Mouse (Mus musculus) hindlimb bud, embryonic 11.5 days (tissue): ENCODE results near the gene Myo5a.

Source experiments
- DNase-seq: peaks from one replicate; pipeline ENCODE4 v3.0.0-alpha.2; 2012; ENCODE audit warnings: low read depth, low spot score; ENCODE audit errors: extremely low spot score

The Myo5a gene

GRCm38 (mm10) chr9:75071029-75071705 is 352 bp downstream of the Myo5a start:
- DNase-seq = peak; percentile 14

- DNase-seq = peak; percentile 5
These were observed 934 bp downstream of the Myo5a start for GRCm38 (mm10) chr9:75071706-75072192.

GRCm38 (mm10) chr9:75072361-75072760 is 1.5 kb downstream of the Myo5a start:
- DNase-seq = no peak

- no peak for DNase-seq
These were observed 6.4 kb downstream of the Myo5a start for GRCm38 (mm10) chr9:75077191-75077590.

- DNase-seq = no peak
These were observed 14.5 kb downstream of the Myo5a start for GRCm38 (mm10) chr9:75085242-75085824.

GRCm38 (mm10) chr9:75087823-75088222 is 17.0 kb downstream of the Myo5a start:
- no peak for DNase-seq

GRCm38 (mm10) chr9:75089285-75089684 is 18.5 kb downstream of the Myo5a start:
- DNase-seq = no peak

- DNase-seq = no peak
These were observed 21.3 kb downstream of the Myo5a start for GRCm38 (mm10) chr9:75092134-75092533.

- DNase-seq = no peak
These were observed 23.9 kb downstream of the Myo5a start for GRCm38 (mm10) chr9:75094762-75095161.

GRCm38 (mm10) chr9:75098937-75099336 is 28.1 kb downstream of the Myo5a start:
- no peak for DNase-seq

GRCm38 (mm10) chr9:75100157-75100781 is 29.5 kb downstream of the Myo5a start:
- no peak for DNase-seq

- no peak for DNase-seq
These were observed 31.3 kb downstream of the Myo5a start for GRCm38 (mm10) chr9:75102131-75102530.

- DNase-seq = no peak
These were observed 45.9 kb downstream of the Myo5a start for GRCm38 (mm10) chr9:75116571-75117177.

- DNase-seq = no peak
These were observed 50.3 kb downstream of the Myo5a start for GRCm38 (mm10) chr9:75121126-75121525.

GRCm38 (mm10) chr9:75124201-75124721 is 53.4 kb downstream of the Myo5a start:
- no peak for DNase-seq

- DNase-seq = no peak
These were observed 59.7 kb downstream of the Myo5a start for GRCm38 (mm10) chr9:75130553-75130952.

- no peak for DNase-seq
These were observed 76.1 kb downstream of the Myo5a start for GRCm38 (mm10) chr9:75146911-75147310.

GRCm38 (mm10) chr9:75160525-75160924 is 89.7 kb downstream of the Myo5a start:
- DNase-seq = no peak

GRCm38 (mm10) chr9:75163650-75164049 is 92.8 kb downstream of the Myo5a start:
- DNase-seq = no peak

GRCm38 (mm10) chr9:75171721-75172120 is 100.9 kb downstream of the Myo5a start:
- DNase-seq = no peak

- no peak for DNase-seq
These were observed 116.9 kb downstream of the Myo5a start for GRCm38 (mm10) chr9:75187646-75188260.
